22 mouse cellular contexts compared by ENCODE assay signal in the genomic region with DNA sequence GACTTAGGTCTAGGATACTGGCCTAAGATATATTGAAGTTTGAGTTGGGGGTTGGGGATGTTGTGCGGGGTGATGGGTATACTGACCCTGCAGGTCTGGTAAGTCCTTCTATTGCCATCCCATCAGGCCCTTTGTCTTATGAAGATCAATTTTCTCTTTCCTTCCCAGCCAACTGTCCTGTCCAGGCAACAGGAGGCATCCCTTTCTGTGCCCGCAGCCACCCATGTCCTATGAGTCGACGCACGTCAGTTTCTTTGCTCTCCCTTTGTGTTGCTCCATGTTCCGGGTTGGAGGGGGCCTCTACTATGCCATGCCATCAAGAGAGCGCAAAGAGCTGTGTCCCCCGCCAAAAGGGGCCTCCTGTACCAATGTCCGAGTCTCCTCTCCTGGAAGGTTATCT. TPM values are rescaled to one million over a fixed set of nuclear protein-coding genes. Genes with fewer than 3 reads are reported as not detected.
DNase-seq lines count a peak whose midpoint lies in the region; ATAC-seq and TF ChIP-seq lines count a peak whose summit lies in the region.
"Had no signal": no experiment of that assay in that cellular context is flagged by ENCODE, and none has a peak within 500 bp of the region (broad histone marks: within the 10 kb centered on the region; RNA-seq: fewer than 3 reads in every experiment).

No protein-coding gene starts in this region.

- no peak overlapping the region for H3K4me3 ChIP-seq in midbrain, embryonic 10.5 days
- H3K4me3 ChIP-seq in midbrain, embryonic 16.5 days (ENCODE audit: low read depth, low read length): no peak overlapping the region
- no peak overlapping the region for H3K4me3 ChIP-seq in myocyte
- H3K4me3 ChIP-seq: embryonic facial prominence, embryonic 10.5 days; embryonic facial prominence, embryonic 12.5 days; forebrain, embryonic 13.5 days; forebrain, embryonic 15.5 days had no signal

- no peak overlapping the region for H3ac ChIP-seq in myocyte (ENCODE audit: control insufficient read depth, insufficient read length)

- peak overlapping the region; percentile 81; the same call in 1 of the 2 replicates for H3K27ac ChIP-seq in midbrain, embryonic 10.5 days (replicated peaks)
- no peak overlapping the region for H3K27ac ChIP-seq in midbrain, embryonic 16.5 days (ENCODE audit: low read length)
- H3K27ac ChIP-seq: embryonic facial prominence, embryonic 12.5 days had no signal

- peaks cover 25% of the 10 kb centered on the region for H3K4me1 ChIP-seq in midbrain, embryonic 10.5 days
- peaks cover 9% of the 10 kb centered on the region for H3K4me1 ChIP-seq in midbrain, embryonic 16.5 days (ENCODE audit: control insufficient read depth, insufficient read depth, low read length)
- H3K4me1 ChIP-seq: embryonic facial prominence, embryonic 12.5 days had no signal

- H3K4me2 ChIP-seq in midbrain, embryonic 16.5 days (ENCODE audit: low read length): no peak overlapping the region
- no peak overlapping the region for H3K4me2 ChIP-seq in myocyte (ENCODE audit: low read depth)
- H3K4me2 ChIP-seq: embryonic facial prominence, embryonic 12.5 days; forebrain, embryonic 13.5 days; forebrain, embryonic 15.5 days had no signal

- H3K36me3 ChIP-seq in midbrain, embryonic 10.5 days: peaks cover 60% of the 10 kb centered on the region
- H3K36me3 ChIP-seq in midbrain, embryonic 16.5 days (ENCODE audit: control insufficient read depth, insufficient read depth, low read length): no peaks in the 10 kb centered on the region
- H3K36me3 ChIP-seq in myocyte (ENCODE audit: control insufficient read depth, insufficient read depth): peaks cover 56% of the 10 kb centered on the region
- H3K36me3 ChIP-seq: forebrain, embryonic 15.5 days; G1E had no signal

- no peak overlapping the region for H3K9ac ChIP-seq in midbrain, embryonic 16.5 days (ENCODE audit: low read depth, low read length)
- H3K9ac ChIP-seq: embryonic facial prominence, embryonic 12.5 days; forebrain, embryonic 13.5 days; forebrain, embryonic 15.5 days had no signal

- no peaks in the 10 kb centered on the region for H3K79me2 ChIP-seq in myocyte (ENCODE audit: control insufficient read depth, insufficient read depth)

- no peaks in the 10 kb centered on the region for H3K27me3 ChIP-seq in midbrain, embryonic 10.5 days (ENCODE audit: low read depth, poor library complexity, severe bottlenecking)
- no peaks in the 10 kb centered on the region for H3K27me3 ChIP-seq in midbrain, embryonic 16.5 days (ENCODE audit: control insufficient read depth, insufficient read depth, low read depth, low read length)
- no peaks in the 10 kb centered on the region for H3K27me3 ChIP-seq in myocyte (ENCODE audit: control insufficient read depth, insufficient read depth, insufficient read length)
- H3K27me3 ChIP-seq: embryonic facial prominence, embryonic 12.5 days; forebrain, embryonic 13.5 days; forebrain, embryonic 15.5 days; Patski had no signal

- DNase-seq in heart, adult 11 months: peak; percentile 61
- no peak for DNase-seq in heart, adult 8-10 months (ENCODE audit: low spot score)
- no peak for DNase-seq in midbrain, embryonic 10.5 days (ENCODE audit: low spot score)
- DNase-seq: adrenal gland, adult 8-10 months; adrenal gland, postnatal 14 days; adrenal gland, postnatal 36 days; B cell, adult 2 months; cerebellum, adult 11-12 months; cerebellum, adult 2 months; cerebellum, adult 9-10 months; cerebellum, postnatal 10 days; cerebellum, postnatal 25 days had no signal

- TF ChIP-seq POLR2A in myocyte (IDR thresholded peaks at IDR 0.05; ENCODE audit: insufficient read length, low read depth): peak; percentile 42

- H3K9me3 ChIP-seq in midbrain, embryonic 10.5 days (replicated peaks): no peaks in the 10 kb centered on the region
- no peaks in the 10 kb centered on the region for H3K9me3 ChIP-seq in midbrain, embryonic 16.5 days (replicated peaks; ENCODE audit: control insufficient read depth, low read length, poor library complexity, severe bottlenecking)
- H3K9me3 ChIP-seq: embryonic facial prominence, embryonic 10.5 days; embryonic facial prominence, embryonic 12.5 days; forebrain, embryonic 13.5 days; forebrain, embryonic 15.5 days; G1E had no signal

- 94% methylated on average over 9 of the region's 9 CpGs for WGBS in midbrain, embryonic 10.5 days
- WGBS in midbrain, embryonic 16.5 days: 96% methylated on average over 9 of the region's 9 CpGs

- ATAC-seq in midbrain, embryonic 16.5 days: no peak
- ATAC-seq: activated CD4-positive, CD25-positive, alpha-beta regulatory T cell, adult 4 months; CD4-positive, CD25-positive, alpha-beta regulatory T cell, adult 4 months; forebrain, embryonic 13.5 days; forebrain, embryonic 15.5 days; Patski had no signal

TF ChIP-seq in myocyte, 11 proteins besides CTCF, POLR2A, EP300 and RAD21:
- TF ChIP-seq REST (IDR thresholded peaks at IDR 0.05; ENCODE audit: insufficient read depth, insufficient read length) (no peak), POLR2AphosphoS2 (IDR thresholded peaks at IDR 0.05; ENCODE audit: insufficient read length, low read depth) (peak; percentile 80), MYOD1 (IDR thresholded peaks at IDR 0.05; ENCODE audit: control insufficient read depth in 1 of 3, insufficient read length in 2 of 3, low read depth in 2 of 3) (no peak)

RNA-seq across cellular contexts. Expression of gene Igfbp5, which starts 14.7 kb away (rescaled TPM):
- 100 to 1,000 TPM in 3 of 4 experiments, 10 to 100 TPM in 1; 89.6 to 129 (median 119) TPM for total RNA-seq in heart, adult 8-10 months (2022)
- polyA plus RNA-seq in midbrain, embryonic 10.5 days (2016; fragmentation: Nextera tagmentation; extraction: Ambion mirVana): 48.2 and 49.9 TPM in 2 replicates
- polyA plus RNA-seq in midbrain, embryonic 16.5 days (2015; fragmentation: Nextera tagmentation; extraction: Ambion mirVana): 42.6 and 42.8 TPM in 2 replicates
- 691 TPM for polyA plus RNA-seq in myocyte (2012; fragmentation: generic; extraction: Trizol)
- polyA plus RNA-seq: activated CD4-positive, CD25-positive, alpha-beta regulatory T cell, adult 4 months; CD4-positive, CD25-positive, alpha-beta regulatory T cell, adult 4 months had no signal

RNA-seq across cellular contexts. Expression of gene Igfbp2, which starts 35.7 kb away (rescaled TPM):
- under 1 TPM in 3 of 4 experiments, not detected in 1; 0.27 to 0.66 (median 0.31) TPM for total RNA-seq in heart, adult 8-10 months (2022)
- 585 and 600 TPM in 2 replicates for polyA plus RNA-seq in midbrain, embryonic 10.5 days (2016; fragmentation: Nextera tagmentation; extraction: Ambion mirVana)
- 244 and 262 TPM in 2 replicates for polyA plus RNA-seq in midbrain, embryonic 16.5 days (2015; fragmentation: Nextera tagmentation; extraction: Ambion mirVana)
- polyA plus RNA-seq in myocyte (2012; fragmentation: generic; extraction: Trizol): 83.7 TPM
- polyA plus RNA-seq: activated CD4-positive, CD25-positive, alpha-beta regulatory T cell, adult 4 months; CD4-positive, CD25-positive, alpha-beta regulatory T cell, adult 4 months; G1E had no signal

Comparison
In these comparisons a context has a peak if more than half of its experiments do, and no peak if none do; other contexts are left out.
1. RNA of gene Igfbp5, which starts 14.7 kb away (polyA plus RNA-seq): 691 TPM in myocyte (single experiment); 48.2 to 49.9 TPM in midbrain, embryonic 10.5 days and 42.6 to 42.8 TPM in midbrain, embryonic 16.5 days; every median in the first group is over 10 times any median in the second.